Mouse (Mus musculus): ENCODE results near the gene Fam227b.

The Fam227b gene

DNA sequence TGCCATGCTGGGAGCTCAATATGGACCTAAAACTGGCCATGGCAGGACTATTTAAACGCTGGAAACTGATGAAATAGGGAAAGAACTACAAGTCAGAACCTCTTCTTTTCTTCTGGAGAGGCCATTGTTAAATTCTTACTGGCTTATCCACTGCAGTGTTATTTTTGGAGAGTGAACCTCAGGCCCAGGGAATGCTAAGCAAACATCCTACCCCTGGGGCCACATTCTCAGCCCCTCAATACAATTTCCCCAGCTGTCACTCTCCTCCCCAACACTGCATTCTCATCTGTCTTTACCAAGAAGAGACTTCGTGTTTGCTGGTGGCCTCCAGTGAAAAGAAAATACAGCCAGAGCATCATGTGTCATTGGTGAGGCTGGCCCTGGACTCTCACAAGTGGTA is 87.0 kb downstream of the Fam227b start:
- ChIA-PET POLR2A (no interaction called here), CTCF (no interaction called here)

DNA sequence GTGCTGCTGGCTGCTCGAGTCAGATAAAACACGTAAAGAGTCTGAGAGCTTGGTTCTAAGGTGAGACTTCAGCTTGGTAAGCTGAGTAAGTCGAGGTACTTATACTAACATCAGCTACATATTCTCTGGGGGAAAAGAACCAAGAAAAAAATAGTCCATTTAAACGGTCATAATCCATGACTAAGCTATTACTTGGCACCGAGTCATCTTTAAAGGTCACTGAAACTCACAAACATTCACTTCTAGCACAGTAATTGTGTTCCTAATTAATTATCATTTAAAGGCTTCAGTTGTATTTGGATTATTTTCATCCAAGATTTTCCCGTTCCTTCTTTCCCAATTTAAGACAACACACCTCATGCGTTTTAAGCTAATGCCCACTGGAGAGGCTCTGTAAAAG is 88.9 kb downstream of the Fam227b start:
- CTCF ChIA-PET, result no interaction called here
- POLR2A ChIA-PET, result no interaction called here

DNA sequence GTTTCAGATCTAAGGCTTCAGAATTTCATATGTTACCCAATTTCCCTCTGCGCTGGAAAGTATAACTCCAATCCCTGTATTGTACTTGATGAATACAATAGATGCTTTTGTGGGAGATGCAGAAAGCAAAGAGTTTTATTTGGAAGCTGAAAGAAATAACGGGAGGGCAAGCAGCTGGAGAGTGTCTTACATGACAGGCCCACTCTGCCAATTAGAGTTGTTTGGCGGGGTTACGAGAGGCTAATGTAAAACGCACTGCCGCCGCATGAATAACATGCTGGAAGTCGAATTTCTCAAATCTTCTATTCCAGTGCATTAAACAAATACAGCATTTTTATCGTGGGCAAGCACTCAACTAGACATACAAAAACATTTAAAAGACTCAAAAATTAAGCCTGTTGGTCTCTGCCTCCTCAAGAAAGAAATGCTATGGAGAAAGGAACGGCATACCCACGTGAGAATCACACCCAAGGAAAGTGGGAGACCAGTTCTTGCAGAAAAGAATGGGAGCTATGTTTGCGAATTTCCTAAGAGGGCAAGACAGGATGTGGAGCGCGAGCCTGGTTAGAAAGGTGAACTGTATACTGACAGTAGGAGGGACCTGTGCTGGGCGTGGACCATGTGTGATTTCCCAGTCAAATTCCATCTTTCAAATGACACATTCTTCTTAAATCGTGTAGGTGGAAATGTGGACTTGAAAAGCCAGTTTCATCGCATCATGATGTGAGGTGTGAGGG is 90.6 kb downstream of the Fam227b start:
- CTCF ChIA-PET, result no interaction called here
- POLR2A ChIA-PET, result no interaction called here

DNA sequence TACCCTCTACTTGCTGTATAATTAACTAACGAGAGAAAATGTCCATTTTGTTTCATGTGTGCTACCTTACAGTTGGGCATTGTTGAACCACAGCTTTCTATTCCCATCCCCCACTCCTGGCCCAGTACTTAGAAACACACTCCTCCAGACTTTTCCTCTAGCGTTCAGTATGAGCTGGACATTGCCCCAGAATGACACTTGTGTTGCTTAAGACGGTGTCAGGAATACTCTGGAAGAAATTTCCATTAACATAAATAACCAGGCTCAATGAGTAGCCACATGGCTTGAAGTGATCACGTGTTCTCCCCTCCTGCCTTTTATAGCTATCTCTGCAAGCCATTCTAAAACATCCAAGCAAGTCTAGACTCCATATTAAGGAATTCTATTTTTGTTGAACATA is 91.2 kb downstream of the Fam227b start:
- ChIA-PET POLR2A (no interaction called here), CTCF (no interaction called here)

DNA sequence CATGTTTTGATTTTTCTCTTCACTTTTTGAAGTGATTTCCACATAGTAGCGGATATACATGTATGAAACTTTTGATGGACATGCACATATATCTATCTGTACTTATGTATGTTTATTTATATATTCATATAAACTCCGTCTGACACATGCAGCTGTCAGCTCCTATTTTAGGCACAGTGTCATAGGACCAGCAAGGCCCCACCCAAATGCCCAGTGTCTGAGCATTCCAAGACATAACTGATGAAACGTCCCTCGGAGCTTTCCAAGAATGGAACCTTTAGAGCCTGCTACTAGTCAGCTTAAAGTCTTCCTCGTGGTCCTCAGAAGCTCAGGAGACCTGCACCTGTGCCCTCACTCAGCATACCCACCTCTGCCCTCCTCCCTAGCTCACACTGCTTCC is 98.1 kb downstream of the Fam227b start:
- ChIA-PET CTCF (no interaction called here), POLR2A (no interaction called here)

DNA sequence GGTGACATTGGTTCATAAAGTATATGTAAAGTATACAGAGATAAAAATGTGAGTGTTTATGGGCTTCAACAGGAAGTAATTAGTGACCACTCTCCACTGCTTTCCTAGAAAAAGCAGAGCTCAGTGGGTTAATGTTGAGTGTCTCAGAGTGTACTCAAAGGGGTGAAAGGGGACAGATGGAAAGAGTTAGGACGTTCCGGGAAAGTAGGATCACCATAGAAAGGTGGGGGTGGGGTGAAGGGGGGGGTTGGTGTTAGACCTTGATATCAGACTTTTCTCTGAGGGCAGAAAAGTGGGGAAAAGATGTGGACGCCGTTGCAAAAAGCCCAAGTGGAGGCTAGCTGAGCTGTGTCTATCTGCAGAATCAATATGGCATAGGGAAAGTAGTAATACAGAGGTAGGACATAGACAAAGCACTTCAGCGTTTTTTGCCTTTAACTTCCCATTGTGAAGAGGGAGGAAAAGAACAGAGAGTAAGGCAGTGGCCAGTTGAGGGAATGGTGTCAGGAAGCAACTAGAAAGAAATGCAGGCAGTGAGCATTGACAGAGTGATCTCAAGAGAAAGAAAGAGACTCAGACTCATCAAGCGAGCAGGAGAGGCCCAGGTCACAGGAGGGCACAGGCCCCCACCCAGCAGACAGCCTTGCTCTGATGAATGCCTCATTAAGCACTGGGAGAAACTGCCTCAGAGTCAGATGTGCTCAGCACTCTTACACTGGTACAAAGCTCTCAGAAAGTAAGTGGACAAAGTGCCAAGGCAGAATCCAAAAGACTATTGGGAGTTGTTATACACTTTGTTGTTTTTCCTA is 98.9 kb downstream of the Fam227b start:
- ChIA-PET CTCF (interaction anchor here in 2 of 4 experiments (0.6 to 1.2 kb wide), 2 partner anchors 160 to 448 kb away, joined by 3 to 11 read pairs; no protein-coding TSS in a partner anchor), POLR2A (no interaction called here)

DNA sequence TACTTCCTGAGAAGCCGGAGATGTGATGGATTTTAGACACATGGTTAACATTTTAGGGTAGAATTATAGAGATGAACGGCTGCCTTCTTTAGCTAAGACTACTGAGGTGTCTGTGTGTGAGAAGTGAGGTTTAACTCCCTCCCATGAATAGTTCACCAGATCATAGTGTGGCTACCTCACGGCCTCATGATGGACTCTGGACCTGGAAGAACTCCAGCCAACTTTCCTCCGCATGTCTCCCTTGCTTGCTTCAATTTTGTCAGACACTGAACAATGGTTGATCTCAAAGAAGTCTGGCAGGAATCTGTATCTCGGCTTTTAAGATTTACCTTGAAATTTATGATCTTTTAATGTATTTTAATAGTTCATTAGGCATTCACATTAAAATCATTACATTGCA is 106.2 kb downstream of the Fam227b start:
- CTCF ChIA-PET, result no interaction called here
- POLR2A ChIA-PET, result no interaction called here

DNA sequence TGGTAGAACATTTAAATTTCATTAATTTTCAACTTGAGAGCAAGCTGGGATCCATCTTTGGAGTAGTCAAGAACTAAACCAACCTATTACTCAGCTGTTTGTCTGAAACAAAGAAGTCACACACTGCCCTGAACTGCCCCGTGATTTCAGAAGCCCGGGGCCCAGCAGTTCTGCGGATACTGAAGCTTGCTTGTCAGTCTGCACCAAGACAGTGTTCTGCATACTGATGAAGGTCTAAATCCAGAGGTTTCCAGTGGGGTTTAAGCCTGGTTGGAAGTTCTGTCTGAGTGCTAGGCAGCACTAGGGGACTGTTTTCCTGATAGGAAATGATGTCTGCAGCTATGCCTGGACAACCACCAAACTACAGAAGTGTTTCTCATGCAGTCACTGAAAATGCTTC is 109.1 kb downstream of the Fam227b start:
- ChIA-PET CTCF (no interaction called here), POLR2A (no interaction called here)

DNA sequence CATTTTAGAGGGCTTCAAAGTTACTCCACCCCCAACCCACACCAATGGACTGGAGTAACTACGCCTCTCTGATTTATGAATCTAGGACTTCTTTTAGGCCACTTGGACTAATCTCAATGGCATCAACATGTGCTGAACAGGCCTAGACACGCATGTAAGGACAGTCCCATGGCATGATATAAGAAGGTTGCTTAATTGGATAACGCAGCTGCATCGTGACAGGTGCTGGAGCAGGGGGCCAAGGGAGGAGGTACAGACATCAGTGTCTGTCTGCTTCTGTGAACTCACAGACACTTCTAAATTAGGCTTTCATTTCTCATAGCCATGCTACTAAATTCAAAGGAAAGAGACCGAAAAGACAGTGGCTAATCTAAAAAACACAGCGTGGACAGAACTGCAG is 110.6 kb downstream of the Fam227b start:
- ChIA-PET POLR2A (no interaction called here), CTCF (no interaction called here)

DNA sequence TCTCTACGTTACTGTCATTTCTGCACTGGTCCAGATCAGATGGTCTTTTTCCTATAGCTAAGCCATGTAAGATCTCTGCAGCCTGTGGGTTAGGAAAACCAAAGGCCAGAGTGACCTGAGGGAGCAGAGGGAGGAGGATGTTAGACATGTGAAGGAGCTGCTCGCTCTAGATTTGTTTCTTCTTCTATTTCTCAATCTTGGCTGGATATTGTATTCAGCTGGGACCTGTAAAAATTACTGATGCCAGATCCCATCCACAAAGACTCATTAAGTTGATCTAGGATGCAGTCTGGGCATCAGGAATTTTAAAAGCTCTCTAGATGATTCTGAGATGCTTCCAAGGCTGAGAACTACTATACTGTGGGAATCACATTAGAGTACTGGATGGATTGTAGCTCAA is 111.2 kb downstream of the Fam227b start:
- ChIA-PET POLR2A (no interaction called here), CTCF (no interaction called here)

DNA sequence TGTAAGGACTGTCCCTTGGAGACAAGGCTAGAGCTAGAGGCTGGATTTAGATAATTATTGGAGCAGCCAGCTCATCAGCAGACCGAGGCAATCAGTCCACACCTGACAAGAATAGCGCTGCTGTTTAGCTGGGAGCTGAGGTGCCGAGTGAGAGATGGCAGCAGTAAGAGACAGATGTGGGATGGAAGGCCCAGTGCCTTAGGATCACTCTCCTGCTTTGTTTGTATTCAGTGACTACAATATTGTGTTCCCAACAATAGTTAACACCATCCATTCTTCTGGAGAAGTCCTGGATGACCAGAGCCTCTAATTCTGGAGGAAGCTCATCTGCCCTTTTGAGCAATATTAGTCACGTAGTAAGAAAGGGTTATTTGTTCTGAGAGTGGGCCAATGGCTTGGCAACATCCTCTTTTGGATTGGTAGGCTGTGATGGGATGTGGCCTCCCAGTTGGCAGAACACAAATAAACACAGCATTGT is 112.4 kb downstream of the Fam227b start:
- ChIA-PET POLR2A (no interaction called here), CTCF (no interaction called here)

DNA sequence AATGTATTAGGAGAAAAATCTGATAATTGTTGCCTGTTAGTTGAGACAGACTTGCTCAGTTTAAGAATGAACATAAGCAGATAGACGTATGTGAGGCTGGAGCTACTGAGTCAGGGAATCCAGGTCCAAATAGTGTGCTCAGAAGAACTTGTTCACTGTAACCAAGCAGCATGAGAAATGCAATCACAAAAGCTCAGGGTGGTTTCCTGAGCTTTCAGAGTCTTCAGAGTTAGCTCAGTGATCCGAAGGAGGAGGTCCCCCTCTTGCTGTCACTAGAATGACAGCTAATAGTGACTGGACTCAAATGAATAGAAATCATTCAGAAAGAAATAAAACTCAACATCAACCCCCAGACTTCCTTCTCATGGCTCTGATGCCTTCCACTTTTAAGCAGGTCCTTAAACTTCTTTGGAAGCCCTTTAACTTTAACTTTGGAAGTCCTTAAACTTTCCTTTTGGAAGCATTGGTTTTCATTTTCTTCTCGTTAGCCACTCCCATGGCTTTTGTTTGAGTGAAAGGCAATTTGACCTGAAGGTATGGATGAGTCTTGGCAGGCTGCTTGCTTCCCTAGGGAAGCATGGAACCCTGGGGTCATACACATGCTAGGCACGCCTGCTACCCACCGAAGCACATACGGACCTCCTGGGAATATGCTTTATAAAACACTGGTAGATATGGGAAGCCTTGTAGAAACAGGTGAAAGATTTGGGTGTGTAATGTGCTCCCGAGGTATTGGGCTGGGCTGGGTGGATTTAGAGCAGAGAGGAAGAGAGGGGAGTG is 113.4 kb downstream of the Fam227b start:
- POLR2A ChIA-PET, result no interaction called here
- CTCF ChIA-PET, result no interaction called here

DNA sequence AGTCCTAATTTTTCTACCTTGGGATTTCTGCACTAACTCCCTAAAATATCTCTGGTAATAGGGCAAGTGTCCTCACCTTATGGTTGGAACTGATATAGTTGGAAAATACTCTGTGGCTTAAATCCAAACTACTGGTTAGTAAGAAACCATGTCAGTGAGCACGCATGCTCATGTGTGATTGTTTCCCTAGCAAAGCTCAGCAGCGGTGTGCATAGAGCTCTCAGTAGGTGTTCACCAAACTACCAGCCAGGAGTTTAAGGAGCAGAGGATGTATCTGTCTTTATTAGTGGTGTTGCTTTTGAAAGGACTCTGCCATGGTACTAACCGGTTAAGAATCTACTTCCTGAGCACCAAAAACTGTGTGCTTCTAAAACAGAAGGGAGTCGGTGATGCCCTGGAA is 115.7 kb downstream of the Fam227b start:
- ChIA-PET POLR2A (interaction anchor here in 1 of 4 experiments (0.5 kb wide), 1 partner anchor 235 kb away, joined by 3 read pairs; no protein-coding TSS in a partner anchor), CTCF (interaction anchor here in 2 of 4 experiments (0.6 to 0.7 kb wide), 2 partner anchors 11 to 99 kb away, joined by 3 to 5 read pairs; no protein-coding TSS in a partner anchor)

DNA sequence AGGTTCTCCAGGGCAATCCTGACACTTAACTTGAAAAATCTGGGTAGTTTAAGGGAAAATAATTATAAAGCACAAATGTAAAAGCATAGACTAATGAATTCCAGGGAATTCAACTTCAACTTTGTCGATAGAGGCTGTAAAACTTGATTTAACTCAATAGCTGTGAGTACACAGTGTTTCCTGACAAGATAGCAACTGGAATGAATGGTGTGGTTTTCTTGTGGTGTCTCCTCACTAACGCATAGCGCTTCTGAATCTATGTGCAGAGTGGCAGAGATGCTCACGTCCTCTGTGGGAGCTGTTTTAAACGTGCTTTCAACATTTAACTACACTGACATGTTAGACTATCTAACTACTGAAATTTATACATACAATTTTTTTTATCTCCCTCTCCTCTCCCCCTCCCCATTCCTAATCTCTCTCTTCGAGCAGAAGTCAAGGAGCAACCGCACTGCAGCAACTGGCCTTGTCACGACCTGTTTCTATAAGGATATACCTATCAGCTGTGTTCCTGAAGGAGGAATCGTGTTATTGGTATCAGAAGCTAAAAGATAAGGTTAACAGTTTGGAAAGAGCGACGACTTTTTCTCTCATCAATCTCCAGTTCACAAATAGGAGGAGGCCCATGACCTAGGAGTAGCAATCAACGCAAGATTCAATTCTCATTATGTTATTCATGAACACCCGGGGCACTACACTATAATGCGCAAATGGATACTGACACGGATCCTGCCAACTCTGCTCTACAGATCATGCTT is 116.6 kb downstream of the Fam227b start:
- ChIA-PET POLR2A (no interaction called here), CTCF (interaction anchor here in 3 of 4 experiments (0.6 to 1.2 kb wide), 4 partner anchors 99 to 326 kb away, joined by 3 to 6 read pairs (median 3); no protein-coding TSS in a partner anchor)

DNA sequence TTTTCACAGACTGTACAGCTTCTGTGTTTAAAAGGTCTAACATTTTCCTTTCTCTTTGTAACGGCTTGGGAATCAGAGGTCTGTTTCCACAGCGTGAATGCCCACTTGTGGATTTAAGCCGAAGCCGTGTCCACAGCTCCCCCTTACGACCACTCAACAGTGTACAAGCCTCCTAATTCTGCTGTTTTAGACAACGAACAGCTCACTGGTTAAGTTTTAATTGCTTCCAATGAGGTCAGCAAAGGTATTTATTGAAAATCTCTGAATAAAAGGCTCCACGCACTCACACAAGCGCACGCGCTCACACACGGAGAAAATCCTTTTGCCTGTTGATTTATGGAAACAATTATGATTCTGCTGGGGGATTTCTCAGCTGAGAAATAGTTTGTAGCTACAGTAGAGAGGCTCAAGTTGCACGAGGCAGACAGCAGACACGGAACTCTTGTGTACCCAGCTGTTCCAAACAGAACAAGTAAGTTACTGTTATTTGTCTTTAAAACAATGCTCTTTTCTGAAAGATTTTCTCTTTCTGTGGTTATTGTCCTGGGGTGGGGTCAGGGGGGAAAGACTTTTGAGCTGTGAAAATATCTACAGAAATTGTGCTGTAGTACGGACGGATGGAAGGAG is 117.3 kb downstream of the Fam227b start, which contains the start of gene Fgf7:
Gene Fgf7 (plus strand): TSS at position 280 of the 627 bp plus-strand sequence.
- CTCF ChIA-PET, result interaction anchor here in 3 of 4 experiments (0.6 to 1.2 kb wide), 4 partner anchors 98 to 326 kb away, joined by 3 to 6 read pairs (median 3); no protein-coding TSS in a partner anchor
- POLR2A ChIA-PET, result no interaction called here

DNA sequence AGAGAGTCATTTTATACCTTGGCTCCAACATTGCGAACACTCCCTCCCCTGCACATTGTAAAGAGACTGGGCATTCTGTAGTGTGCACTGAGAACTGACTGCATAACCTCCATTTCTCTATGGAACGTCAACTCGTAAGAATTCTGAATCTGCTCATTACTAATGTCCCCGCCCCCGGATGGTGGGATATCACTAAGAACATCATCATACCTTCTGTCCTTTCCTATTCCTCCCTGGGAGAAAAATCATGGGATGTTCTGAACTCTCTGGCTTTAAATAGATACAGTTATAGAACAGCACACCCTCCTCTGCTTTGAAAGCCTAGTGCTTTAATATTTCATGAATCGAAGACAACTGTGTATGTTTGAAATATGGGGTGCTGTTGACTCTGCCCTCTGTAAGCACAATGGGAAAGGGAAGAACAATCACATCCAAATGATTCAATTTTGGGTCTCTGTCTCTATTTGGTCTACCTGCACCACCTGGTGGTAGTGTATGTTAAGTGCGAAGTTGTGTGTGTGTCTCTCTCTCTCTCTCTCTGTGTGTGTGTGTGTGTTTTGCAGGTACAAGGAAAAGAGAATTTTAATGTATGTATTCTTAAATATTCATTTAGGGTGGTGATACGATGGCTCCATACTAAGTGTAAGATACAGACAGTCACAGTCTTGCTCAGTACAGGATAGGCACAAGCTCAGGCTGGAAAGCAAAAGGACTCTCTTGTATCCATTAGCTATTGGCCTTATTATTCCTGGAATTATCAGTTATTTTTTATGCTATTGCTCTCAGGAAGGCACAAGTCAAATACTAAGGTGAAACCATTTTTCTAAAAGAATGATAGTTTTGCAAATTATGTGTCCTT is 118.5 kb downstream of the Fam227b start:
- CTCF ChIA-PET, result interaction anchor here in 1 of 4 experiments (0.6 to 0.7 kb wide), 2 partner anchors 97 to 391 kb away, joined by 4 to 10 read pairs; no protein-coding TSS in a partner anchor
- POLR2A ChIA-PET, result no interaction called here

DNA sequence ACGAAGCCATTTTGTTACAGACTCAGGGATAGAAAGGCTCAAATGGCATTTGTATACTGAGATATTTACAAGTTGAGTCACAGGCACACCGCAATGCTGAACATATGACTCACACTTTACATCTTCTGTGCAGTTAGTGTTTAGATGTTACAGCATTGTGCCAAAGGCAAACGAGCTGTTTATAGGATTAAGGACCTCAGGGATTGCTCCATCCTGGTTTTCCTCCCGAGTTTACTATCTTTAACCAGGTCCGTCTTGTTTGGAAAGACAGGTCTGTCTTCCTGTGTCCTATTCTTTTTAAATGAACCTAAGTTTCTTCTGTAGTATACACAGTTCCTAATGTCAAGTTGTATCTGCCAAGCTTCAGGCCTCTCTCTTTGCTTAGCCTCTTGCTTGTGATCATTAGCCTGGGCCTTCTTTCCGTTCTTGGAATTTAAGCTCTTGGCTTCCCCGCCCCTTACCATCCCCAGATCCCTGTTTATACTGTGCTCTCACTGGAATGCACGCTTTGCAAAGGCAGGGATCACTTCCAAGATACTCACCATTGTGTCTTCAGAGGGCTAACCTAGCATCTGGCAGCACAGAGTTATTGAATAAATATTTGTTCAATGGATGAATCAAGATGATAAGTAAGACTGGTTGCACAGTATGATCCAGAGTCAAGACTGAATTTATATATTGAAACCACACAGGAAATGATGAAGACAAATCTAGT is 120.5 kb downstream of the Fam227b start:
- ChIA-PET POLR2A (interaction anchor here in 1 of 4 experiments (0.6 to 0.7 kb wide), 2 partner anchors 28 to 386 kb away, joined by 3 to 4 read pairs; no protein-coding TSS in a partner anchor), CTCF (no interaction called here)

Measured in embryonic stem cell, embryonic (primary cell).